ENCODE assay signal across 21 mouse cellular contexts in the genomic region with DNA sequence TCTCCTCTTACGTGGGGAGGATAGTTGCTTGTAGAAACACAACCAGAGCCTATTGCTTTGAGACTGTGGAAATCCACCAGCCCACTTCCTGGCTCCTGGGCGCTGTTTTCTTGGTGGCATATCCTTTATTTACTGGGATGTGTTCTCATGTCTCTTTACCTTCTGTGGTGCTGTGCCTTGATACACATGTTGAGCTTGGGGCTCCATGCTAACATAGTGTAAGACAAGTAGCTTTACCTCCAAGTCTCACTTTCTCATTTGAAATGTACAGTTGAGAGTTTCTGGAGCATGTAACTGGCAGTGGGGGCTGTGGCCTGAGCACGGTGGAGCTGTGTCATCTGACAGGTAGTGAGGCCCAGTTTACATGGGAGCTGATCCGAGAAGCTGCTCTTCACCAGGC.
"Had no signal": no experiment of that assay in that cellular context is flagged by ENCODE, and none has a peak within 500 bp of the region (broad histone marks: within the 10 kb centered on the region; RNA-seq: fewer than 3 reads in every experiment).

No protein-coding gene starts in this region.

- ATAC-seq: intestine, embryonic 16.5 days; liver, embryonic 12.5 days; midbrain, embryonic 13.5 days; midbrain, embryonic 16.5 days had no signal

- H3K9ac ChIP-seq: limb, embryonic 12.5 days; limb, embryonic 15.5 days; liver, embryonic 12.5 days; liver, embryonic 15.5 days; lung, embryonic 15.5 days; midbrain, embryonic 13.5 days; neural tube, embryonic 13.5 days had no signal

- DNase-seq: kidney, adult 2 months; kidney, postnatal 14 days; layer of hippocampus, adult 9-11 months; lung, adult 18-20 months; lung, postnatal 10 days; lung, postnatal 36 days; retina, postnatal 1 day; thymus, postnatal 4 days had no signal

- H3K9me3 ChIP-seq: limb, embryonic 12.5 days; limb, embryonic 15.5 days; liver, embryonic 12.5 days; liver, embryonic 15.5 days; lung, embryonic 15.5 days; megakaryocyte, embryonic 14.5 days; midbrain, embryonic 10.5 days; midbrain, embryonic 13.5 days; neural tube, embryonic 13.5 days had no signal

- H3K4me3 ChIP-seq: layer of hippocampus, adult 2 months; limb, embryonic 12.5 days; limb, embryonic 15.5 days; liver, embryonic 12.5 days; liver, embryonic 15.5 days; lung, embryonic 15.5 days; megakaryocyte, embryonic 14.5 days; midbrain, embryonic 10.5 days; midbrain, embryonic 13.5 days; myocyte; neural tube, embryonic 13.5 days had no signal

- H3K27me3 ChIP-seq: limb, embryonic 12.5 days; limb, embryonic 15.5 days; liver, embryonic 12.5 days; liver, embryonic 15.5 days; lung, embryonic 15.5 days; megakaryocyte, embryonic 14.5 days; midbrain, embryonic 13.5 days; neural tube, embryonic 13.5 days had no signal

- H3K36me3 ChIP-seq: limb, embryonic 12.5 days; limb, embryonic 15.5 days; liver, embryonic 12.5 days; liver, embryonic 15.5 days; lung, embryonic 15.5 days; midbrain, embryonic 13.5 days; neural tube, embryonic 13.5 days had no signal

- H3K4me2 ChIP-seq: limb, embryonic 12.5 days; limb, embryonic 15.5 days; liver, embryonic 12.5 days; liver, embryonic 15.5 days; lung, embryonic 15.5 days; midbrain, embryonic 13.5 days; neural tube, embryonic 13.5 days had no signal

- H3K27ac ChIP-seq: layer of hippocampus, adult 2 months; limb, embryonic 12.5 days; limb, embryonic 15.5 days; liver, embryonic 12.5 days; liver, embryonic 15.5 days; lung, embryonic 15.5 days; midbrain, embryonic 10.5 days; midbrain, embryonic 13.5 days; neural tube, embryonic 13.5 days had no signal
